Mouse (Mus musculus): ENCODE measurements around the gene Dnmbp.

- TF ChIP-seq FLI1 (IDR thresholded peaks at IDR 0.05; ENCODE audit: low read length), result no peak
- no peak for TF ChIP-seq GATA1 (IDR thresholded peaks at IDR 0.05; ENCODE audit: borderline replicate concordance, low read length)
These were observed 9.1 kb downstream of the Dnmbp start for GRCm38 (mm10) chr19:43930926-43931325.

Data from megakaryocyte, embryonic 14.5 days (primary cell).